Mouse (Mus musculus): Measurements from ENCODE around the gene Hoxa13. TPM values are rescaled to one million over a fixed set of nuclear protein-coding genes. Genes with fewer than 3 reads are reported as not detected.

The Hoxa13 gene
- polyA plus RNA-seq, 1 experiment from 2014 or later = not detected

GRCm38 (mm10) chr6:52272766-52273655 lies 12.3 kb upstream of the Hoxa13 start:
- peaks cover 95% of the 10 kb centered on the region for H3K27me3 ChIP-seq (replicated peaks; ENCODE audit: control insufficient read depth, insufficient read depth, low read length)
- H3K9me3 ChIP-seq (ENCODE audit: control insufficient read depth, low read length) = no peaks in the 10 kb centered on the region
- 3% methylated on average over 22 of the region's 22 CpGs for WGBS
- no peak overlapping the region for H3K9ac ChIP-seq (replicated peaks; ENCODE audit: low read depth, low read length)
- H3K4me3 ChIP-seq (replicated peaks; ENCODE audit: low read length) = no peak overlapping the region
- H3K4me2 ChIP-seq (ENCODE audit: low read length) = no peak overlapping the region
- no peaks in the 10 kb centered on the region for H3K36me3 ChIP-seq (ENCODE audit: control insufficient read depth, insufficient read depth)
- H3K27ac ChIP-seq (ENCODE audit: low read length) = no peak overlapping the region
- no peaks in the 10 kb centered on the region for H3K4me1 ChIP-seq (replicated peaks; ENCODE audit: control insufficient read depth, insufficient read depth, low read length)
- ATAC-seq = no peak

DNA sequence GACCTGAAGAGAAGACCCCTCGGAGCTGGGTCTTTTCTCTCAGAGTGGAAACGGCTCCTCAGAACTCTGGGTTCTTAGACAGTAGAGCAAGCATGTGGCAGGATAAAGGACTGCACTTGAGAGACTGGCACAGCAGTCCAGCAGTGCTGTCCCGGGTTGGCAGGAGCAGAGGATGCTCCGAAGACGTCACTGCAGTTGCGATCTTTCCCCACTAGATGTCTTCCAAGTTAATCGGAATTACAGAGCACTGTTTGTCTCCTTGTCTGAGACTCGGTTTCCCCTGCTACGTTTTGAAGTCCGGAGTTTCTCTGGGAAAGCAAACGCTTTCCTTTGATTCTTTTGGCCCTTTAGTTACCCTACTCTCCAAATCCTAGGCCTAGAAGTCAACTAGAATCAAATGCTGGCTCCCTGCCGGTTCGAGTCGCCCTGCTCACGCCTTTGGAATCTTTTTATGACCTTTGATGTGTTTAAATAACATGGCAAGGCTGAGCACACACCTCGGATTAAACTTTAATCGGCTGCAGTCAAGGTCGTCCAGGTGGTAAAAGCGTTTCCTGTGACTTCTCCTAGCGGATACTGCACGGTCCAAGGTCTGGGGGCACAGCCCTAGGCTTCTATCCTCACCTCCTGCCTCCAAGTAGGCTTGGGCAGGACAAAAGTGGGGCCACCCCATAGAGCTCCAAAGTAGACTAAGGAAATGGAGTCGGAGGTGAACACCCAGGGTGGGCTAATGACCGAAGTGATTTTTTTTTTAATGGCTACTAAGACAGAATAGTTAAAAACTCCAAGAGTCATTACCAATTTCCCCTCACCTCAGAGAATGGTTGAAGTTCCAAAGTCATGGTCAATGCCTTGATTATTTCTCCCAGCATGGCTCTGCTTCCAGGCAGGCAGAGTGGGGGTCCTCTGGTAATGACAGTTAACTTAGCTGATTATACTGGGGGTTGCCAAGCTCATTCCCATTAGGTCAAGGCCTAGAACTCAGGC lies 10.1 kb upstream of the Hoxa13 start:
- WGBS = 5% methylated on average over 23 of the region's 23 CpGs
- no peak overlapping the region for H3K27ac ChIP-seq (ENCODE audit: low read length)
- H3K4me2 ChIP-seq (ENCODE audit: low read length) = no peak overlapping the region
- no peak overlapping the region for H3K9ac ChIP-seq (replicated peaks; ENCODE audit: low read depth, low read length)
- H3K4me1 ChIP-seq (replicated peaks; ENCODE audit: control insufficient read depth, insufficient read depth, low read length) = no peaks in the 10 kb centered on the region
- ATAC-seq = peak; percentile 50
- peaks cover 92% of the 10 kb centered on the region for H3K27me3 ChIP-seq (replicated peaks; ENCODE audit: control insufficient read depth, insufficient read depth, low read length)
- H3K36me3 ChIP-seq (ENCODE audit: control insufficient read depth, insufficient read depth) = no peaks in the 10 kb centered on the region
- no peak overlapping the region for H3K4me3 ChIP-seq (replicated peaks; ENCODE audit: low read length)
- no peaks in the 10 kb centered on the region for H3K9me3 ChIP-seq (ENCODE audit: control insufficient read depth, low read length)

DNA sequence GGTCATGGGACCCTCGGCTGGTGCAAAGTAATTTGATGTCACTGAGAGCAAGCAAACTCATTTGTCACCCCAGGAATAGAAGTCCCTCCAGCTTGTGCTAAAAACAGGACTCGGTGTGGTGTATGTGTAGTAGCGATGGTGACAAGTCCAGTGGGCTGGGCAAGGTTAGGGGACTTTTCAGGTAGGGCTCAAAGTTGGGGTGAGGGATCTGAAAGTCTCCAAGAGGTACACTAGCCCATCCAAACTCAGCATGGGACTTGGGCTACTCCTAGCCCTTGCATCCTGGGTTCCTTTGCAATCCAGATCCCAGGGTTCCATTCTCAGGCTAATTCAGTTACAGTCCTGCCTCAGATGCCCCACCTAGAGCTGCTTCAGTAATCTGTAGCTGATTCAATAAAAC lies 8.1 kb upstream of the Hoxa13 start:
- WGBS = 2% methylated on average over 3 of the region's 3 CpGs
- no peak for ATAC-seq
- Histone ChIP-seq H3K4me1 (replicated peaks; ENCODE audit: control insufficient read depth, insufficient read depth, low read length) (no peaks in the 10 kb centered on the region), H3K4me2 (ENCODE audit: low read length) (no peak overlapping the region), H3K9ac (replicated peaks; ENCODE audit: low read depth, low read length) (no peak overlapping the region), H3K4me3 (replicated peaks; ENCODE audit: low read length) (no peak overlapping the region), H3K9me3 (ENCODE audit: control insufficient read depth, low read length) (no peaks in the 10 kb centered on the region), H3K27ac (ENCODE audit: low read length) (no peak overlapping the region), H3K27me3 (replicated peaks; ENCODE audit: control insufficient read depth, insufficient read depth, low read length) (peaks cover 94% of the 10 kb centered on the region), H3K36me3 (ENCODE audit: control insufficient read depth, insufficient read depth) (no peaks in the 10 kb centered on the region)

DNA sequence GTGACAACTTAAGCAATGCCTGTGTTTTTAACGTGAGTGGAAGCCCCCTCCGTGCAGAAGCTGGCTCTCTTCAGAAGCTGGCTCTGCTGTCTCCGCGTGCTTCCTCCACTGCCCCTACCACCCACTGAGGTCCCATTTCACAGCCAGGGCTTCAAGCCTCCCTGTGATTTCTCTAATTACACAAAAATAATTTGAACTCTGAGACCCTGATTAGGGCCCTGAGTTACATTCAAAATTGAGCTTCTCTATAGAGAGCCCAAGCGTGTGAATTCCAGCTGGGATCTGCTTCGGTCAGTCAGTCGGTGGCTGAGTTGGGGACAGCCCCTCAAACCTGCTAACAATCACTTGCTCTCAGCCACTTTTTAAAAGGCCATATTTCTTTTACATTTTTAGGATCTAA lies 7.7 kb upstream of the Hoxa13 start:
- under 1% methylated on average over 7 of the region's 7 CpGs for WGBS
- no peaks in the 10 kb centered on the region for H3K9me3 ChIP-seq (ENCODE audit: control insufficient read depth, low read length)
- H3K4me1 ChIP-seq (replicated peaks; ENCODE audit: control insufficient read depth, insufficient read depth, low read length) = no peaks in the 10 kb centered on the region
- no peak overlapping the region for H3K9ac ChIP-seq (replicated peaks; ENCODE audit: low read depth, low read length)
- H3K27me3 ChIP-seq (replicated peaks; ENCODE audit: control insufficient read depth, insufficient read depth, low read length) = peaks cover 93% of the 10 kb centered on the region
- no peak overlapping the region for H3K27ac ChIP-seq (ENCODE audit: low read length)
- no peak overlapping the region for H3K4me3 ChIP-seq (replicated peaks; ENCODE audit: low read length)
- no peaks in the 10 kb centered on the region for H3K36me3 ChIP-seq (ENCODE audit: control insufficient read depth, insufficient read depth)
- no peak for ATAC-seq
- H3K4me2 ChIP-seq (ENCODE audit: low read length) = no peak overlapping the region

GRCm38 (mm10) chr6:52267691-52268090 lies 7.0 kb upstream of the Hoxa13 start:
- peaks cover 89% of the 10 kb centered on the region for H3K27me3 ChIP-seq (replicated peaks; ENCODE audit: control insufficient read depth, insufficient read depth, low read length)
- no peaks in the 10 kb centered on the region for H3K4me1 ChIP-seq (replicated peaks; ENCODE audit: control insufficient read depth, insufficient read depth, low read length)
- WGBS = 4% methylated on average over 3 of the region's 3 CpGs
- no peak overlapping the region for H3K27ac ChIP-seq (ENCODE audit: low read length)
- no peak for ATAC-seq
- no peak overlapping the region for H3K9ac ChIP-seq (replicated peaks; ENCODE audit: low read depth, low read length)
- no peaks in the 10 kb centered on the region for H3K36me3 ChIP-seq (ENCODE audit: control insufficient read depth, insufficient read depth)
- H3K9me3 ChIP-seq (ENCODE audit: control insufficient read depth, low read length) = no peaks in the 10 kb centered on the region
- no peak overlapping the region for H3K4me3 ChIP-seq (replicated peaks; ENCODE audit: low read length)
- no peak overlapping the region for H3K4me2 ChIP-seq (ENCODE audit: low read length)

DNA sequence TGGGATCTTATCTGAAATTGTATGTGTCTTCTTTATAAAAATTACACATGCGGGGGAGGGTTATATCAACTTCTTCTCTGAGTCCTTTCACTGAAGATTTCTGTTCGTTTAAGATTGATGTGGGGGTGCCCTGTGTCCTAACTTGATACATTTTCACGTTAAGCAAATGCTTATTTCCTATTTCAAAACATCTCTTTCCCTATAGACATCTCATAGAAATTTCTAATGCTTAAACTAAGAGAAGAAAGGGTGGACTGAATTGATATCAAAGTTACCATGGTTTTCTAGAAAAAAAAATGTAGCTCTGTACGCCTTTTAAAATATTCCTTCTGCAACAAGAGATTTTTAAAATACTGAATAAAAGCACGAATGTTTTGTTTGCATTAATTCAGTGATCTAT lies 6.5 kb upstream of the Hoxa13 start:
- Histone ChIP-seq H3K4me2 (ENCODE audit: low read length) (no peak overlapping the region), H3K9me3 (ENCODE audit: control insufficient read depth, low read length) (no peaks in the 10 kb centered on the region), H3K4me3 (replicated peaks; ENCODE audit: low read length) (no peak overlapping the region), H3K36me3 (ENCODE audit: control insufficient read depth, insufficient read depth) (no peaks in the 10 kb centered on the region), H3K27ac (ENCODE audit: low read length) (no peak overlapping the region), H3K9ac (replicated peaks; ENCODE audit: low read depth, low read length) (no peak overlapping the region), H3K27me3 (replicated peaks; ENCODE audit: control insufficient read depth, insufficient read depth, low read length) (peaks cover 89% of the 10 kb centered on the region), H3K4me1 (replicated peaks; ENCODE audit: control insufficient read depth, insufficient read depth, low read length) (no peaks in the 10 kb centered on the region)
- 15% methylated on average over 5 of the region's 5 CpGs for WGBS
- ATAC-seq = no peak

GRCm38 (mm10) chr6:52266666-52266985 lies 5.9 kb upstream of the Hoxa13 start:
- Histone ChIP-seq H3K9me3 (ENCODE audit: control insufficient read depth, low read length) (no peaks in the 10 kb centered on the region), H3K36me3 (ENCODE audit: control insufficient read depth, insufficient read depth) (no peaks in the 10 kb centered on the region), H3K4me2 (ENCODE audit: low read length) (no peak overlapping the region), H3K27ac (ENCODE audit: low read length) (no peak overlapping the region), H3K27me3 (replicated peaks; ENCODE audit: control insufficient read depth, insufficient read depth, low read length) (peaks cover 91% of the 10 kb centered on the region), H3K4me3 (replicated peaks; ENCODE audit: low read length) (no peak overlapping the region), H3K9ac (replicated peaks; ENCODE audit: low read depth, low read length) (no peak overlapping the region), H3K4me1 (replicated peaks; ENCODE audit: control insufficient read depth, insufficient read depth, low read length) (no peaks in the 10 kb centered on the region)
- under 1% methylated on average over 9 of the region's 9 CpGs for WGBS
- no peak for ATAC-seq

DNA sequence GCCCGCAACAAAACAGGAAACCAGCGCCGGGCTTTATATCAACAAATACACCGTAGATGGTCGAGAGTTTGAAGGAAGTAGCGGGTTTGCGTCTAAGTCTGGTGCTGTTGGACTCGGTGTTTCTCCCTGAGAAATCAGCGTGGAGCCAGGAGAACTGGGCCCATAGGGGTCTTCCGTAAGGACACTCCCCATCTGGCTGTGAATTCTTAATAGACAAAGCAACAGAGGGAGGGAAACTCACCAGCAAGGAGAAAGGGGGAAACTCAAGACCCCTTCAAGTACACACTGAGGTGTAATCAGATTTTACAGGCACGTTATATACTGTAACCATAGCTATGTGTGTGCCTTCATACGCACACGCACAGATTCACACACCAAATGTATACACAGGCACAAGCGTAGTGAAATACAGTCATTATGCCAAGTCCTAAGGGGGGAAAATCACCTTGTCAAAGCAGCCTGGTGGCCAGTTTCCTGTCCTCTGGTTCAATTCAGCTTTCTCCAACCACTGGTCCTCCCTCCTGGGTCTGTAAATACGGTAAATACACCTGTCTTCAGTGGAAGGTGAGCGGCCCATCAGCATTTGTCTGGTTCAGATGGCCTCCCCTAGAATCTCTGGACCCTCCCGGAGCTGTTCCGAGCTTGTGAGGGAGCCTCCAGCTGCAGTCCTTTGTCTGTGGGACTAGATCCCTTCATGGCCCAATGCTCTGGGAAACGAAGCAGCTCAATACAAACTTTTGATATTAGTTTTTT lies 5.4 kb upstream of the Hoxa13 start:
- ATAC-seq = no peak
- WGBS = 2% methylated on average over 19 of the region's 19 CpGs

More for the DNA sequence above, 5.4 kb upstream of the Hoxa13 start:
- no peak overlapping the region for H3K4me2 ChIP-seq (ENCODE audit: low read length)
- H3K9ac ChIP-seq (replicated peaks; ENCODE audit: low read depth, low read length) = no peak overlapping the region
- no peak overlapping the region for H3K4me3 ChIP-seq (replicated peaks; ENCODE audit: low read length)
- H3K4me1 ChIP-seq (replicated peaks; ENCODE audit: control insufficient read depth, insufficient read depth, low read length) = no peaks in the 10 kb centered on the region
- H3K27ac ChIP-seq (ENCODE audit: low read length) = no peak overlapping the region
- peaks cover 90% of the 10 kb centered on the region for H3K27me3 ChIP-seq (replicated peaks; ENCODE audit: control insufficient read depth, insufficient read depth, low read length)
- H3K9me3 ChIP-seq (ENCODE audit: control insufficient read depth, low read length) = no peaks in the 10 kb centered on the region
- H3K36me3 ChIP-seq (ENCODE audit: control insufficient read depth, insufficient read depth) = no peaks in the 10 kb centered on the region

Measured in forebrain, embryonic 16.5 days (tissue).